Mouse (Mus musculus) hindlimb bud, embryonic 11.5 days (tissue): ENCODE data around the gene Sec23b.

Experiments used
- DNase-seq: peaks from one replicate; pipeline ENCODE4 v3.0.0-alpha.2; 2012; ENCODE audit warnings: low read depth, low spot score; ENCODE audit errors: extremely low spot score

The Sec23b gene

DNA sequence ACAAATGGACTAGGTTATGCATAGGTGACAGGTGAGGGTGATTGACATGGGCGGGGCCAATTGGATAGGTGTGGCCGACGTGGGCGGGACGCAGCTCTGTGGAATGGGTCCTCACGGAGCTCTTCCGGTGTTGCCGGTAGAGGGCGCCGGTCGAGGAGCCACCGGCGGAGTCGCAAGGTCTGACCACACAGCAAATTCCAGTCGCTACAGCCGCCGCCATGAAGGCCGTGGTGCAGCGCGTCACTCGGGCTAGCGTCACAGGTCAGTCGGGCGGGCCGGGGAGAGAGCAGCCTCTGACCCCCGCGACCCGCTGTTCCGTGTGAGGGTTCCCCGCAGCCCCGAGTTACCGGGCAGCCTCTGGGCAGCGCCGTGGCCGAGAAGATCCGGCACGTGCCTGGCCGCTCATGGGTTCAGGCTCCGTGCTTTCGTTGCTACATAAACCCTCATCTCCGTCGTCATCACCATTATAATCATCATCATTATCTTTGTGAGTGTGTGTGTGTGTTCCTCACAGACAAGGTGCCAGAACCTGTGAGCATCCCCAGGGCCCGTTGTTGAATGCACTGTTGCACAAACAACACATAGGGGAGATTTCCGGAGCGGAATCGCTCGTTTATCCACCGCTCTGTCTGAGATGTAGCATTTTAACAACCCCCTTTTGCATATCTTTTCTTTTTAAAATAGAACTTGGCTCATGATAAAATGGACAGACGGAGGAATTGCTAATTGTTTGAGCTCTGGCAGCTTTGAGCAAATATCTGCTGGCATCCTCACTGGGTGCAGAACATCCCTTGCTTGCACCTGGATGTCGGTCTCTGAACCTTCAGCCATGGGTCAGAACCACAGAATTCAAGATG lies 44.0 kb downstream of the Sec23b start, which contains the start of gene Dtd1:
TSS of gene Dtd1 (plus strand) at position 67 of the 857 bp plus-strand sequence.
- no peak for DNase-seq

DNA sequence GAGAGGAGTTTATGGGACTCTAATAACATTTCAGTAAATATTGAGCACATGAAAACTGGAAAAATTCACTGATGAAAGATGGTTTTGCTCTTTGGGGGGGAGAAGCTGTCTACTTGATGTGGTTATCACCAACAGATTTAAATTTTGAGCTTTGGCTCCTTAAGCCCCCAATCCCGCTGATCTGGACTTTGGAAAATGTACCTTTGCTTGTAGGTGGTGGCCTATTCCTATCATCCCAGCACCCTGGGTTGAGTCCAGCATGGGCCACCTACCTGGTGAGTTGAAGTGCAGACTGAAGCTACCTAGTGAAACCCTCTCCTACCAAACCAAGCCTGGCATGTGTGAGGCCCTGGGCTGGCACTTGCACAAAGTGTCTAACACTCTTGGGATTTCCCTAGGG lies 45.5 kb downstream of the Sec23b start:
- no peak for DNase-seq

DNA sequence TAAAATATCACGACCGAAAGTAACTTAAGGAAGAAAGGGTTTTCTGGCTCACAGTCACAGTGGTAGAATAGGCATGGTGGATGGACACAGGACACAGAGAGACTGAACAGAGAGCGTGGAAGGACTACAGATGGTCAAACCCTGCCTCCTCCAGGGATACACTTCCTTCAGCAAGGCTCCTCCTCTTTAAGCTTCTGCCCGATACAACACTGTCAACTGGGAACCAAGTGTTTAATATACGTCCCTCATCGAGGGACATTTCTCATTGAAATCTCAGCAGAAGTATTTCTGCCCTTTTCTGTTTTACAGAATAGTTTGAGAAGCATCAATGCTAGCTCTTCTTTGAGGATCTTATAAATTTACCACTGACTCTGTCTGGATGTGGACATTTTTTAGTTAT lies 57.9 kb downstream of the Sec23b start:
- no peak for DNase-seq

DNA sequence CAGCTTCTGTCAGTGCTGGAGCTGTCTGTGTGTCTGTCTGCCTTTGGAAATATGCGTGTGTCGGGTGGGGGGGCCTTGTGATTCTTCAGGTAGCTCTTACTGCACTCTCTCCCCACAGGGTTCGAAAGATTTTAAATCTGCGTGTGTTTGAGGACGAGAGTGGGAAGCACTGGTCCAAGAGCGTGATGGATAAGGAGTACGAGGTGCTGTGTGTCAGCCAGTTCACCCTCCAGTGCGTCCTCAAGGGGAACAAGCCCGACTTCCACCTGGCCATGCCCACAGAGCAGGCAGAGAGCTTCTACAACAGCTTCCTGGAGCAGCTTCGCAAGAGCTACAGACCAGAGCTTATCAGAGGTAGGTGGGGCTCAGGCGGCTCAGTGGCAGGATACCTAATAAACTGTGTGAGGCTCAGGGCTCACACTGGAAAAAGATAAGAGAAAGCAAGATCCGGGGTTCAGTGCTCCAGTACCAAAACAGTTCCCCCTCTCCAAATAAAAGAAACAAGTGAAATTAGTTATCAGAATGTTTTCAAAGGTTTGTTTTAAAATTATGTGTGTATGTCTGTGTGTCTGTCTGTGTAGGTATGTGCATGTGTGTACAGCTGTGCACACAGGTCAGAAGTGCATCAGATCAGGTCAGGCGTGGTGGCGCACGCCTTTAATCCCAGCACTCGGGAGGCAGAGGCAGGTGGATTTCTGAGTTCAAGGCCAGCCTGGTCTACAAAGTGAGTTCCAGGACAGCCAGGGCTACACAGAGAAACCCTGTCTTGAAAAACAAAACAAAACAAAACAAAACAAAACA lies 61.2 kb downstream of the Sec23b start:
- no peak for DNase-seq

DNA sequence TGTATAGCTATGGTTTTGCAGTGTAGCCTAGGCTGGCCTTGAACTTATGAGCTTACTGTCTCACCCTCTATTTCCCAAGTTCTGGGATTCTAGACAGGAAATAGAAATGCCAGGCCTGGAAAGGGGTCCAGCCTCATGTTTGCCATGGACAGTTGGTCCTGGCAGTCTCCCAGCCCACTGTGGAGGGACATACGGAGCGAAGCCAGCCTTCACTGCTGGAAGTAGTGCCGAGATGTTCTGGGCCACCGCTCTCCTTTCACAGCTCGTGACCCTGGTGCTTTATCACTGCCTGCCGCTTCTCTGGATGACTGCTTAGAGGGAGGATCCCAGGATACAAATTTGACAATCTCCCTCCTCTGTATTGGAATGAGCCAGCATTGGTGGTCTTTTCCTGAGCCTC lies 65.5 kb downstream of the Sec23b start:
- no peak for DNase-seq

DNA sequence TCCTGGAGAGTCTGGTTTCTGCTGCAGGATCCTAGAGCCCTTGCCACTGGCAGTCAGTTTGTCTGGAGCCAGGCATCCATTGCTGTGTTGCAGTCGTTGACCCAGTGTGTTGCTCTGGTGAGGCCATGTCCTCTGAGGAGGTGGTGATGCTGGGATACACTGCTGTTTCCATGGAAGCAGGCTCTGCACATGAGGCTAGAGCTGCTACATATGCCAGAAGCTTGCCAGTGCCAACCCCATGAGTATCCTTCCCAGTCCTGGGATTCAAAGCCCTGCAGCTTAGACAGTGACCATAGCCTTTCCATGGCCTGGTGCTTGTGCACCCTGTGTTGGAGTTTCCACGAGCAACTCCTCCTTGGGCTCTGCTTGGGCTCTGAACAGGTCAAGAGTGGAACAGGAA lies 77.5 kb downstream of the Sec23b start:
- DNase-seq: no peak

DNA sequence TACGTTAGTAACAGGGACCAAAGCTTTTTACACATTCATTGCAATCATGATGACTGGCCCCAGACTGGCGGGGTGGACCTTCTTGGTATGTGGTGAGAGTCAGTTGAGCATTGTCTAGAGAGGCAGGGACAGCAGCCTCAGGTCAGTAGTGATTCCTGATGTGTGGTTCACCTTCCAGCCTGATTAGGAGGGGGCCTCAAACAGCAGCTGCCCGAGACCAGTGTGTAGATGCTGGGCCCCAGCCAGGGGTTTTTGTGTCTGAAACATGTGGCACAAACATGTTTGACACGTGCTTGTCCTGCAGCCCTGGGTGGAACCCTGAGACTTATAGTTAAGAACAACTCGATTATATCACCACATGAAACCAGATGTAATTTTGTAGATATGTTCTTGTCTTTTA lies 78.2 kb downstream of the Sec23b start:
- DNase-seq: no peak

DNA sequence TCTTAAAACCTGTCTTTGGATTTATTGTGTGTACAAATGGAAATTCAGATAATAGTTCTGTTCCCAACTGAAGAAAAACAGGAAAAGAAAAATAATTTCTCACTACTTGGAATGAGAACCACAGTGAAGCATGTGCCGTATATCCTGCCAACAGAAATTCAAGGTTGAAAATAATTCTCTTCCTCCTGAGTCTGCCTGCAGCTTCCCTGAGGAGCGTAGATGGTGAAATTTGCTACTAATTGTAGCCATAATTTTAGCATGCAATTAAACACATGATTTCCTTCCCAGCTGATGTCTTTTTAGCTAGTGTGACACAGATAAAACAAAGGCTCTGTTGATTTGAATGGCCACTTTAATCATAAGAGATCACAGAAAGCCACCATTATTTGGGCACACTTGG lies 78.7 kb downstream of the Sec23b start:
- no peak for DNase-seq

DNA sequence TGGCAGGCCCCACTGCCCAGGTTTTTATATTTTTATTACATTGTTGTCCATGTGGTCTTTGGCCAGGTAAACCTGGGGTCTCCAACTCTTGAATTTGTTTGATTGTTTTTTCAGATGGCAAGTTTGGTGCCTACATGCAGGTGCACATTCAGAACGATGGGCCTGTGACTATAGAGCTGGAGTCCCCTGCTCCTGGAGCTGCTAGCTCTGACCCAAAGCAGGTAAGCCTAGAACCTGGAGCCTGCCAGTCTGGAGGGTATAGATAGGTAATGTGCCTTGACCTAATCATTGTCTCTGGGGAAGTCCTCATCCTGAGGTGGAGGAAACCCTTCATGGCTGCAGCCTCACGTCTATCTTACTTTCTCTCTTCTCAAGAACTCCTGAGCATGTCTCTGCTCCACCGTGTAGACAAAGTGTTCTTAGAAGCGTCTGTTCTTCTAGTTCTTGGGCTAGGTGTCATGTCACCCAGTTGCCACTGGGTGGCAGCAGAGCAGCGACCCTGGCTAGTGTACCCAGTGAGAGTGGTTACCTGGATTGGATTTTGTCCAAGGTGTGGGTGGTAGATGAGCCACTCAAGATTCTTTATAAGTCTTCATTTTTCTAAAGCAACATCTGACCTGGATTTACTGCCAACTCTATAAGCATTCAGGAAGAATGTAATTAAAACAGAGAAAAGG lies 79.8 kb downstream of the Sec23b start:
- peak; percentile 42 for DNase-seq

DNA sequence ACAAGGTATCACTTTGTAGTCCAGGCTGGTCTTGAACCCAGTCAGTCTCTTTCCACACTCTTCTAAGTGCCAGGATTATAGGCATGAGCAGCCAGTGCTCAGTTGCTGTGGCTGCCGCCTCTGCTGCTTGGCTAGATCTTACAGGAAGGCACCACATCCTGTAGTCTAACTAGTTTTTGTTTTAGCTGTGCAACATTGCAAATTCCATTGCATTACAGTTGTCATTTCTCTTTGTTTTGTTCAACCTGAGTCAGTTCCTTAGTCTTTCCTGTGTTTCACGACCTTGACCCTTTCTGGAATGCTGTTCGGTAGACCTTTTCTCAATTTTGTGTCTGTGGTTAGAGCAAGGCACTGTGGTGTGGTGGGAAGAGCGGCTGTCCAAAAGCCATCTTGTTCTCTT lies 81.2 kb downstream of the Sec23b start:
- no peak for DNase-seq

DNA sequence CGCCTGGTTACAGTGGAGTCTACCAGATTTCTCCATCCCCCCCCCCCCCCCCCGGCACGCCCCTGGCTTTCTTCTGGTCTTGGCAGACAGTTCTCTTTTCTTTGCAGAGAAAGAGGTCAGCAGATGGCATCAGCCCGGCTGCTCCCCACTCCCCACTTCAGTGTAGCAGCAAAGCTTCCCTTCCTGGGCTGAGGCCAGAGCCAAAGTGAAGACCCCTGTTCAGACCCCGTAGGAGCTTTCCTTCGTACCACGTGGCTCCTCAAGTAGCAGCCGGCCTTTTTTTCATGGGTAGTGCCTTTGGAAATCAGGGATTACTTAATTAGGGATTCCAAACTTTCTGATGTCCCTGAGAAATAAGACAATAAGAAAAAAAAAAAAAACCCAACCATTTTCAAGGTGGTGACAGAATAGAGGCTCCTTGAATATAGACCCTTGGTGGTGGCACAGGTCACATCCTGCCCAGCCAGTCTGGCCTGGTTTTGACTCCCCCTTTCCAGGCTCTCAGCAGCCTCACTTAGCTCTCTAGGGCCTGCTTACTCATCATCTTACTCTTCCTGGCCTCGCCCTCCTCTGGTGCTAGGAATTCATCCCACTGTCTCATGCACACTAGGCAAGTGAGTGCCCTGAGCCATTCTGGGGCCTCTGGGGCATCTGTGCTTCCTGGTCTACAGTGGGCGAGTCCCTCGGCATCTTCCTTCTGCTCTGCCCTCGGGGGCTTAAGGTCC lies 81.8 kb downstream of the Sec23b start:
- no peak for DNase-seq

DNA sequence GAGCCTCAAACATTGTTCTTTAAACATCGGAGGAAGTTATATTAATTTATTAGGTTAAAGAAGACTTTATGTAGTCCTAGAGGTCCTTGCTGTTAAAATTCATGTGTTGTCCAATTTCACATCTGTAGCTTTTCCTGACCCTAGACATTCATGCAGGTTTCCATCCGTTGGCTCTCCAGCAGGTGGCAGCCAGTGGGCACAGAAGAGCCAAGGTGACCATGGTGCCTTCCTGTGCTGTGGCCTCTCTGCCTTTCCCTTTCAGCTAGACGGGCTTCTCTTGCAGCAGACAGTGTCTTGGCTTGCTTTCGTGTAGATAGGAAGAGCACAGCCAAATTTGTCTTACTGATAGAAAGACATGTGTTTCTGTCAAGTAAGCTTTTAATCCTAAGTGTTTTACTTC lies 82.7 kb downstream of the Sec23b start:
- DNase-seq: no peak

DNA sequence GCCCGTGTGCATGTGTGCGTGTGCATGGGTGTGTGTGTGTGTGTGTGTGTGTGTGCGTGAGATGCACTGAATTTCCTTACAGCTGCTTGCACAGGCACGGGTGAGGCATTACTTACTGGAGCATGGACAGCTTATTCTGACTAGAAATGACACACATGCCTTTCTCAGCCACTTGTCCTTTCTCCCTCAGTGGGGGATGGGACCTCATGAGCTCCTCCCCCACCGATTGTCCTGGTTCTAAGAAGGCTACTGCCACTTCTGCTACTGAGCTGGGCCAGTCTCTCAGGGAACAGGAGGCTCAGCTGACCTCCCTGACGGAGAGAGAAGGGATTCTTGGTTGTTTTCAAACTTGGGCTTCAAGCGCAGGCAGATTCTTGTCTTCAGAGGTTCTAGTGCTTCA lies 84.1 kb downstream of the Sec23b start:
- no peak for DNase-seq
